Mouse (Mus musculus) kidney, postnatal 10 days (tissue): Measurements from ENCODE around the gene Scube3.
"Not testable (repeated sequence)": the region's sequence is repeated elsewhere in the genome, so short reads cannot be mapped to it uniquely, and the experiment has no call there.

Experiments
- DNase-seq: peaks from one replicate; pipeline ENCODE4 v3.0.0; 2021; ENCODE audit warnings: mixed read lengths

Gene Scube3

DNA sequence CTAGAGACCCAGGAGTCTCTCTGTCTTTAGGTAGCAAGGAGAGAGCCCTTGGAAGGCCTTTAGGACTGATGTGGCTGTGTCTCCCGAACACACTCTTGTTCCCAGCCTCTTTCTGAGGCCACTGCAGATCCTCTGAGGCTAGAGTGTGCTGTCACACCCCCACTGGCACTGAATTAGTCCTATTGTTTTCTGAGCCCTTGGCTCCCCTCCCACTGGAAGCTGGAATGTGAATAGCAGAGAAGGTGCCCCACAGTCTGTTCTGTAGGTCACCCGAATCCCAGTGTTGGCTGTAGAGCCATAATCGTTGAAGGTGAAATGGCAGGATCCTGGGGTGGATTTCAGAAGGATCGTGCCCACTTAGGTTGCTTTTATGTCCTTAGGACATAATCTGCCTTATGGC is 38.4 kb downstream of the Scube3 start:
- DNase-seq, result peak; percentile 44

GRCm38 (mm10) chr17:28180783-28181544 is 39.0 kb downstream of the Scube3 start:
- no peak for DNase-seq

- DNase-seq, result no peak
Observed at GRCm38 (mm10) chr17:28184971-28185638, 43.2 kb downstream of the Scube3 start.

- no peak for DNase-seq
Observed at GRCm38 (mm10) chr17:28188313-28188712, 46.4 kb downstream of the Scube3 start.

- DNase-seq, result no peak
Observed at GRCm38 (mm10) chr17:28192754-28193153, 50.8 kb downstream of the Scube3 start.

- no peak for DNase-seq
Observed at GRCm38 (mm10) chr17:28193559-28193958, 51.6 kb downstream of the Scube3 start.

DNA sequence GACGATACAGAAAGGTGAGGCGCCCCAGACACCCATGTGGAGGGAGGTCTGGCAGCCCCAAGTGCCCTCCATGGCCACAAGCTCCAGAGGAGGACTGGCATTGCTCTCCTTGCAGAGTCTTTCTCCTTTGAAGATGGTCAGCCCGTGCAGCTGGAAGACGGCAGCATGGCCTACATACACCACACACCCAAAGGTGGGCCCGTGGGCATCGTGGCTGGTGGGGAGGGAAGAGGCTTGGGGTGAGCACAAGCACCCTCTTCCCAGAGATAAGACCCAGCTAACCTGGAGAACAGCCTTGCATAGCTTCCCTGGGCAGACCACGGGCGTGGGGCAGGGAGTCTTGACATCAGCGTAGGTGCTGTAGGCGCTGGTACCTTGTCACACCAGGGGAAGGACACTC is 53.1 kb downstream of the Scube3 start:
- DNase-seq, result no peak

DNA sequence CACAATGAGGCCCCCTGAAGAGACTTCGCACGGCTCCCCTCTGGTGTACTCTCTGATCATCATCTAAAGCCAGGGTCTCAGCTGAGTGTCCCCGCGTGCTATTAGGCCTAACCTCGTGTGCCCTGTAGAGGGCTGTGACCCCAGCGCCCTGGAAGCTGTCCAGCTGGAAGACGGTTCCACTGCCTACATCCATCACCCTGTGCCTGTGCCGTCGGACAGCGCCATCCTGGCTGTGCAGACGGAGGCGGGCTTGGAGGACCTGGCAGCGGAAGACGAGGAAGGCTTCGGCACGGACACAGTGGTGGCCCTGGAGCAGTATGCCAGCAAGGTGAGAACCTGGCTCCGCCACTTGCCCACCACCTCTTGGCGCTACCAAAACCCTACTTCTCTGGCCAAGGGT is 55.7 kb downstream of the Scube3 start:
- DNase-seq, result peak; percentile 50

DNA sequence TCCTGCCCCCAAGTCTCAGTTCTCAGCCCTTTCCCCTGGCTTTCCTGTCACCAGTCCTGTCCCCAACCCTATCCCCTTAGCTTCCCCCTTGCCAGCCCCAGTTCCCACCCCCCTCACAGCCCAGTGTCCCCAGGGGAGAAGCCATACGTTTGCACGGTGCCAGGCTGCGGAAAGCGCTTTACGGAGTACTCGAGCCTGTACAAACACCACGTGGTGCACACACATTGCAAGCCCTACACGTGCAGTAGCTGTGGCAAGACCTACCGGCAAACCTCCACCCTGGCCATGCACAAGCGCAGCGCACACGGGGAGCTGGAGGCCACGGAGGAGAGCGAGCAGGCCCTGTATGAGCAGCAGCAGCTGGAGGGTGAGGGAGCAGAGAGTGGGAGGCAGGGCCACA is 60.0 kb downstream of the Scube3 start:
- no peak for DNase-seq

DNA sequence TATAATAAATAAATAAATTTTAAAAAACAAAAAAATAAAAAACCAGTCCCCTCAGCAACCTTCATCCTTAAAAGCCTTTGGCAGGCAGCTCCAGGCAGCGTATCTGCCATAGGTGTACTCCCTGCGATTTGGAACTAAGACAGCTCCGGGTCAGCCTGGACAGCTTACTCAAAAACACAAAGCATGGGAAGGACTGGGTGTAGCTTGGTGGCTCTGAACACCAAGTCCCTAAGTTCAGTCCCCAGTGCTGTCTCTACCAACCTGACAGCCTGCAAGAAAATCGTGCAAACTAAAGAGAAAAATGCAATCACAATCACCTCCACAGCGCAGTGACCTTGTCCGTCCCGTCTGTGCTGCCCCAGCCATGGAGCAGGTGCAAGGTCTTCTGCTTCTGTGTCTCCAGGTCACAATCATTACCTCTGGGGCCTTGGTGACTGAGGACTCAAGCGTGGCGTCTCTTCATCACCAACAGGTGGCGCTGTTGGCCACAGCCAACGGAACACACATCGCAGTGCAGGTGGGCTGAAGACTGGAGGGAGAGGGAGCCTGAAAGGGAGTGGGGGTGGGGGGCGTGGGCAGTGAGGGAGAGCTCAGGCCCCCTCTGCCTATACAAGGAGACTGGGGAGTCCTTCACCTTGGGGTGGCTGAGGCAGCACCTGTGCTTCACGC is 62.2 kb downstream of the Scube3 start:
- peak; percentile 66 for DNase-seq

GRCm38 (mm10) chr17:28205443-28205842 is 63.5 kb downstream of the Scube3 start:
- no peak for DNase-seq

DNA sequence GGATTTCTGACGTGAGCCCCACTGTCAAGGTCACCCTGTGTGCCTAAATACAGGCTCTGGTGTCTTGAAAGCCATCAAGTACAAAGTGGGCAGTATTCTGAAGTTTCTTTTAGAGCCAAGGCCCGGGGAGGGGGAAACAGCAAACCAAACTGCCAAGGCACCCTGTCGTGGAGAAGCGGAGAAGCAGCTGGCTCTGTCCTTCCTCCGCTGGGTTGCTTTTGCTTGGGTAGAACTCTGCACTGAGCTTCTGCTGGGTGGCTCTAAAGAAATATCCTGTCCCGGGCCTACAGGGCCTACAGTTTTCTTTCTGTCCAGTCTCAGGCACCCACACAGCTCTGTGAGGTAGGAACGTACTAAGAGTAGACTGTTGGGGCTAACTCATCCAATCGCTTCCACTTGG is 65.2 kb downstream of the Scube3 start:
- DNase-seq, result no peak

DNA sequence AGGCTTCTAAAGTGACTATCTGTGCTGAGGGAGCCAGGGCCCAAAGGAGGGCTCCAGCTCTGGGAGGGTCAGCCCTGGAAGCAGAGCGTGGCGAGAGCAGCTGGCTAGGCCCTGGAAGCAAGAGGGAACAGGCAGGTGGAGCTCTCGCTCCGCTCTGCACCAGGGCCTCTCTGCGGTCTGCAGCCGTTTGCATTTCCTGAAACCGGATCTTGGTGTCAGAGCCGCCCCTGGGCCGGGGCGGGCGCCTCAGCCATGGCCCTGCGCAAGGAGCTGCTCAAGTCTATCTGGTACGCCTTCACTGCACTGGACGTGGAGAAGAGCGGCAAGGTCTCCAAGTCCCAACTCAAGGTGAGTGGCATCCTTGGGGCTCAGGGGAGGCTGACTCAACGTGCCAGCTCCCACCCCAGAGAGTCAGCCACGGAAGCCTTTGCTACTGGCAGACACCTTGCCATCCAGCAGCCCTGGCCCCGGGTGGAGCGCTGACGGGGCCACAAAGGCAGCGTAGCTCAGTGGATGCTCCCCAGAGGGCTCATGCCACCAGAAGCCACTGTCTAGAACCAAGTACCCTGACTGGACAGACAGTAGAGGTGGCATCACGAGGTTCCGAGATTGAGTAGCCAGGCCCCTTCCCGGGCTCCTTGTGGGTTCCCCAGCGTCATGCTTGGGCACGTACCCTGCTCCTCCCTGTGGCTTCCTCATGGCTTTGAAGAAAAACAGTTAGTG is 65.8 kb downstream of the Scube3 start, which contains the start of gene Def6:
Gene Def6, plus strand, starts transcription at position 188 of the 723 bp plus-strand sequence.
- peak; percentile 89 for DNase-seq

DNA sequence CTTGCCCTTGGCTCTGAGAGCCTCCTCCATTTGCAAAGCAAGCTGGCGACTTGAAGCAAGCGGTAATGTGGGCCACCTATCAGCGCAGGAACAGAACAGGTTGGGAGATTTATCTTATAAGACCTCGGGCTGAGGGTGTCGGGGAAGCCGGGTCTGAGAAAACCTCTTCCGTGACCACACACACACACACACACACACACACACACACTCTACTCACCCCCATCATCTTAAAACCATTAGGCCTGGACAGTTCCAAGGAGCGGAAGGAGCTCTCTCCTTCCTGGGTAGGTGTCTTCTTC is 66.3 kb downstream of the Scube3 start:
- DNase-seq, result no peak

DNA sequence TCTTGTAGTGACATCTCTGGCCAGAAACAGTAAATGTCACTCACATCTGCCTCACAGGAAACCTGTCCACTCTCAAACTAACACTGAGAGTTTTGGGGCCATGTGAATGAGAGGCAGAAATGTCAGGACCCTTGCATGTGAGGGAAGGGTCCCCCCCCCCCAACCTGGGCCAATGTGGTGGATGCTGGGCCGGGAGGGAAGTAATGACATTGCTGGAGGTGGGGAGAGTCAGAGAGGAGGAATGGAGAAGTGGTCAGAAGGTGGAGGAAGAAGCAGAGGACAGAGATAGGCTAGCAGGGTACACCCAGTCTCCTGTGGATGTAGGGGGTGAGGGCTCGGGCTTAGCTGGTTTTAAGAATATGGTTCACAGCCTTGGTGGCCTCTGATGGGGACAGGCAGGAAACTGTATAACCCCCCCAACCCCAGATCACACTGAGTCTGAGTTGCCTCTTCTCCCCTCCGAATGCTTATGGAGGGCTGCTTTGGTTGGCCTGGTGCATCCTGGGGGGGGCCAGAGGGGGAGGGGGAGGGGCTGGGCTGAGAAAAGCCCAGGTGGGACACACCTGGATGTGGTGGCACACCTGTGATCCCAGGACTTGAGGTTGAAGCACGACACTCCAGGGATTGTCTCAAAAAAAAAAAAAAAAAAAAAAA is 67.6 kb downstream of the Scube3 start:
- DNase-seq, result no peak

DNA sequence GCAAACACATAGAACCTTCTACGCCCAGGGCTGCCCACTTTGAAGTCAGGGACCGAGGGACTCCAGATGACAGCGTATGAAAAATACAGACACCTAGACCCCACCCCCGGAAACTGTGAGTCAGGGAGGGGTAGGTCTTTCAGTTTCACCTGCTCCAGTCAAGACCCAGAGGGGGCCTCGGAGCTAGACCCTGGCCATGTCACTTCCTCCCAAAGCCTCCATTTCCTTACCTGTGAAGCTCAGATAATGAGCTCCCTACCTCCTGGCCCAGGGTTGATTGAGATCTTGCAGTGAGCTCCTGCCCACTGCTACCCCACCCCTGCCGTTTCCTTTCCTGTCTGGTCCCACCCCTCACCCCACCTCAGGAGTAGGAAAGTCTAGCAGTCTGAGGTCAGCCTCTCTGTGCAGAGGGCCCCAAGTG is 70.0 kb downstream of the Scube3 start:
- no peak for DNase-seq

DNA sequence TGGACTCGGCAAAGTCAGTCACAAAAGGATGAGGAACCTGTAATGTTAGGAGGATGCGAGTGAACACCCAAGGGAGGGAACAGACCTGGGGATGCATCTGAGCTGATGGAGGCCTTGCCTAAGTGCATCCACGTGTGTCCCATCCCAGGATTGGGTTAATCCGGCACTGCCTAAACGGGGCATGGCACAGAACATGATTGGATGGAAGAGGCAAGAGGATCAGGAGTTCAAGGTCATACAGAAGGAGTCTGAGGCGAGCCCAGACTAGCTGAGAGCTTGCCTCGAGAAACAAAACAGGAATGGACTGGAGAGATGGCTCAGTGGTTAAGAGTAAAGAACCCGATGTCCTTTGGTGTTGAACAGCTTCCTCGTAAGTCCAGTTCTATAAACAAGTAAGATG is 70.5 kb downstream of the Scube3 start:
- DNase-seq, result no peak

GRCm38 (mm10) chr17:28213236-28213635 is 71.3 kb downstream of the Scube3 start:
- DNase-seq, result no peak

DNA sequence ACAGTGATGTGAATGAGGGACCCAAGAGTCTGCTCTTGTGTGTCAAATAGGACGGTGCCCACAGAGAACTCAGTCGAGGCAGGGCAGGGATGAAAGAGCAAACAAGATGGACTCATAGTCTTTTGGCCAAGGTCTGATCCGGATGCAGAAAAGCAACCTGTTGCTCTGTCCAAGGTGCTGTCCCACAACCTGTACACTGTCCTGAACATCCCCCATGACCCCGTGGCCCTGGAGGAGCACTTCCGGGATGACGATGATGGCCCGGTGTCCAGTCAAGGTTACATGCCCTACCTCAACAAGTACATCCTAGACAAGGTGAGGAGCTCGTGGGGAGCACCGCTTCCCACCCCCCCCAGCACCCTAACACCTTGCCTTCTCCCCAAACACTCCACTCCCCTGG is 74.8 kb downstream of the Scube3 start:
- DNase-seq, result no peak

GRCm38 (mm10) chr17:28217721-28218649 is 76.0 kb downstream of the Scube3 start:
- no peak for DNase-seq

- DNase-seq, result not testable (repeated sequence)
Observed at GRCm38 (mm10) chr17:28222463-28222862, 80.5 kb downstream of the Scube3 start.
